Mouse (Mus musculus) E14TG2a.4 (cell line): ENCODE data around the gene Fry.

ENCODE experiments used
- H3K27me3 ChIP-seq: 2 replicates; pipeline ENCODE4 v1.6.1; 2014; ENCODE audit warnings: low read length, control low read depth; ENCODE audit not compliant: insufficient read depth
- H3K36me3 ChIP-seq: 2 replicates; pipeline ENCODE4 v1.6.1; 2014; ENCODE audit warnings: low read length, control low read depth; ENCODE audit not compliant: insufficient read depth
- H3K4me1 ChIP-seq: replicated peaks from 2 replicates; pipeline ENCODE4 v1.6.1; 2014; ENCODE audit warnings: low read depth, low read length, control low read depth
- H3K4me3 ChIP-seq: replicated peaks from 2 replicates; pipeline ENCODE4 v1.5.1; 2014; ENCODE audit warnings: mild to moderate bottlenecking, low read length
- H3K9me3 ChIP-seq: 2 replicates; pipeline ENCODE4 v1.6.1; 2014; ENCODE audit warnings: low read length, control low read depth
- CTCF ChIP-seq: conservative IDR thresholded peaks from 2 replicates; pipeline ENCODE4 v1.5.1; 2014; ENCODE audit warnings: low read length
- NANOG ChIP-seq: IDR thresholded peaks from 2 replicates; pipeline ENCODE4 v1.6.1; 2014; ENCODE audit warnings: borderline replicate concordance, low read length, mixed read lengths
- POU5F1 ChIP-seq: IDR thresholded peaks from 2 replicates; pipeline ENCODE4 v1.6.1; 2014; ENCODE audit warnings: low read length, borderline replicate concordance

Fry gene

GRCm38 (mm10) chr5:150370291-150370690 lies 251.8 kb downstream of the Fry start:
- no peaks in the 10 kb centered on the region for H3K36me3 ChIP-seq
- 0 out of 2 replicates have a peak, but pooled peaks cover 3% of the 10 kb centered on the region for H3K9me3 ChIP-seq
- H3K4me1 ChIP-seq: no peaks in the 10 kb centered on the region
- H3K4me3 ChIP-seq: no peak overlapping the region
- TF ChIP-seq POU5F1 (no peak), CTCF (no peak), NANOG (no peak)
- no peaks in the 10 kb centered on the region for H3K27me3 ChIP-seq

- Histone ChIP-seq H3K4me3 (no peak overlapping the region), H3K27me3 (no peaks in the 10 kb centered on the region)
- no peak for TF ChIP-seq NANOG
- TF ChIP-seq CTCF: no peak
- TF ChIP-seq POU5F1: no peak
Observed at GRCm38 (mm10) chr5:150370895-150371294, 252.4 kb downstream of the Fry start.

GRCm38 (mm10) chr5:150372956-150373355 lies 254.5 kb downstream of the Fry start:
- TF ChIP-seq NANOG: no peak
- TF ChIP-seq CTCF: no peak
- no peak for TF ChIP-seq POU5F1
- no peaks in the 10 kb centered on the region for H3K9me3 ChIP-seq
- no peaks in the 10 kb centered on the region for H3K27me3 ChIP-seq
- no peak overlapping the region for H3K4me3 ChIP-seq
- no peaks in the 10 kb centered on the region for H3K4me1 ChIP-seq
- no peaks in the 10 kb centered on the region for H3K36me3 ChIP-seq

More at GRCm38 (mm10) chr5:150370895-150371294, 252.4 kb downstream of the Fry start:
- Histone ChIP-seq H3K4me1 (no peaks in the 10 kb centered on the region), H3K36me3 (no peaks in the 10 kb centered on the region), H3K9me3 (0 out of 2 replicates have a peak, but pooled peaks cover 3% of the 10 kb centered on the region)

GRCm38 (mm10) chr5:150374778-150375559 lies 256.5 kb downstream of the Fry start:
- no peaks in the 10 kb centered on the region for H3K4me1 ChIP-seq
- H3K4me3 ChIP-seq: no peak overlapping the region
- TF ChIP-seq CTCF: no peak
- TF ChIP-seq NANOG: no peak
- no peaks in the 10 kb centered on the region for H3K9me3 ChIP-seq
- no peaks in the 10 kb centered on the region for H3K36me3 ChIP-seq
- no peaks in the 10 kb centered on the region for H3K27me3 ChIP-seq

GRCm38 (mm10) chr5:150378586-150378985 lies 260.1 kb downstream of the Fry start:
- no peak for TF ChIP-seq NANOG
- no peak for TF ChIP-seq CTCF
- no peak for TF ChIP-seq POU5F1
- Histone ChIP-seq H3K4me3 (no peak overlapping the region), H3K36me3 (peaks cover 12% of the 10 kb centered on the region), H3K4me1 (no peaks in the 10 kb centered on the region), H3K27me3 (no peaks in the 10 kb centered on the region), H3K9me3 (no peaks in the 10 kb centered on the region)

- no peaks in the 10 kb centered on the region for H3K27me3 ChIP-seq
- H3K4me1 ChIP-seq: no peaks in the 10 kb centered on the region
- H3K36me3 ChIP-seq: peaks cover 26% of the 10 kb centered on the region
- H3K9me3 ChIP-seq: no peaks in the 10 kb centered on the region
- no peak for TF ChIP-seq POU5F1
- TF ChIP-seq NANOG: no peak
- no peak for TF ChIP-seq CTCF
- no peak overlapping the region for H3K4me3 ChIP-seq
Observed at GRCm38 (mm10) chr5:150380767-150381166, 262.3 kb downstream of the Fry start.

- no peaks in the 10 kb centered on the region for H3K27me3 ChIP-seq
- TF ChIP-seq NANOG: no peak
- no peak for TF ChIP-seq POU5F1
- TF ChIP-seq CTCF: no peak
- H3K4me3 ChIP-seq: no peak overlapping the region
- H3K36me3 ChIP-seq: peaks cover 40% of the 10 kb centered on the region
- H3K4me1 ChIP-seq: no peaks in the 10 kb centered on the region
- H3K9me3 ChIP-seq: no peaks in the 10 kb centered on the region
Observed at GRCm38 (mm10) chr5:150382411-150382810, 264.0 kb downstream of the Fry start.

- Histone ChIP-seq H3K4me3 (no peak overlapping the region), H3K9me3 (no peaks in the 10 kb centered on the region), H3K4me1 (no peaks in the 10 kb centered on the region), H3K36me3 (peaks cover 44% of the 10 kb centered on the region), H3K27me3 (no peaks in the 10 kb centered on the region)
- no peak for TF ChIP-seq CTCF
- no peak for TF ChIP-seq NANOG
- TF ChIP-seq POU5F1: no peak
Observed at GRCm38 (mm10) chr5:150384272-150385215, 266.1 kb downstream of the Fry start.
